Mouse (Mus musculus) liver, postnatal 0 days (tissue): ENCODE measurements around the gene Bpgm. TPM values are rescaled to one million over a fixed set of nuclear protein-coding genes. Genes with fewer than 3 reads are reported as not detected.
A peak's percentile ranks its signal among the peaks of the same experiment; 100 is the strongest.

Source experiments
- ATAC-seq: fragments of 200-750 bp; cut with Nextera tagmentation; 2 replicates; pipeline ENCODE4 v1.8.0; 2017; ENCODE audit warnings: mild to moderate bottlenecking, moderate library complexity
- DNase-seq: peaks from one replicate; pipeline ENCODE4 v3.0.0-alpha.2; 2016
- H3K27ac ChIP-seq: fragments of 300-500 bp; sonication (generic); 2 replicates; pipeline ENCODE4 v1.5.1; 2014; ENCODE audit warnings: antibody characterized with exemption, moderate library complexity, mild to moderate bottlenecking, low read depth
- H3K27me3 ChIP-seq: fragments of 300-500 bp; sonication (generic); 2 replicates; pipeline ENCODE4 v1.6.1; 2014; ENCODE audit warnings: low read length, control low read depth, mixed read lengths; ENCODE audit not compliant: insufficient read depth
- H3K36me3 ChIP-seq: fragments of 300-500 bp; sonication (generic); replicated peaks from 2 replicates; pipeline ENCODE4 v1.6.1; 2014; ENCODE audit warnings: mild to moderate bottlenecking, control low read depth, low read length, moderate library complexity, mixed read lengths; ENCODE audit not compliant: insufficient read depth
- H3K4me1 ChIP-seq: fragments of 300-500 bp; sonication (generic); 2 replicates; pipeline ENCODE4 v1.6.1; 2014; ENCODE audit warnings: antibody characterized with exemption, mild to moderate bottlenecking, control low read depth; ENCODE audit not compliant: insufficient read depth
- H3K4me2 ChIP-seq: fragments of 300-500 bp; sonication (generic); 2 replicates; pipeline ENCODE4 v1.6.1; 2014; ENCODE audit warnings: low read depth, mild to moderate bottlenecking, low read length, moderate library complexity, mixed read lengths
- H3K4me3 ChIP-seq: fragments of 300-500 bp; sonication (generic); 2 replicates; pipeline ENCODE4 v1.5.1; 2014; ENCODE audit warnings: low read depth, low read length
- H3K9ac ChIP-seq: fragments of 300-500 bp; sonication (generic); replicated peaks from 2 replicates; pipeline ENCODE4 v1.6.1; 2014; ENCODE audit warnings: mild to moderate bottlenecking, moderate library complexity
- H3K9me3 ChIP-seq: fragments of 300-500 bp; sonication (generic); 2 replicates; pipeline ENCODE4 v1.6.1; 2016; ENCODE audit warnings: mild to moderate bottlenecking, control low read depth, low read length, mixed read lengths
- CTCF ChIP-seq: sonication (generic); IDR thresholded peaks from 2 replicates; pipeline ENCODE4 v1.5.1; 2016; ENCODE audit warnings: antibody characterized with exemption, low read depth
- EP300 ChIP-seq: IDR thresholded peaks from 2 replicates; pipeline ENCODE4 v1.6.1; 2016; ENCODE audit warnings: antibody characterized with exemption, low read depth, mild to moderate bottlenecking
- WGBS: fragments of 180-500 bp; shearing (Covaris S2); extraction: QIAGEN DNeasy Blood & Tissue Kit; methylation state at CpG from one replicate; pipeline ENCODE4 v1.1.7; 2014; ENCODE audit not compliant: insufficient replicate concordance; 5-methylcytosine and 5-hydroxymethylcytosine counted together
- polyA plus RNA-seq: library from polyadenylated mRNA; unstranded; fragments of >200 nt; fragmentation: Nextera tagmentation; extraction: Ambion mirVana; gene quantifications from 2 replicates; pipeline ENCODE4 v1.2.1, GENCODE M21; 2015

Bpgm gene
- polyA plus RNA-seq, 1 experiment from 2014 or later = 85.5 TPM

DNA sequence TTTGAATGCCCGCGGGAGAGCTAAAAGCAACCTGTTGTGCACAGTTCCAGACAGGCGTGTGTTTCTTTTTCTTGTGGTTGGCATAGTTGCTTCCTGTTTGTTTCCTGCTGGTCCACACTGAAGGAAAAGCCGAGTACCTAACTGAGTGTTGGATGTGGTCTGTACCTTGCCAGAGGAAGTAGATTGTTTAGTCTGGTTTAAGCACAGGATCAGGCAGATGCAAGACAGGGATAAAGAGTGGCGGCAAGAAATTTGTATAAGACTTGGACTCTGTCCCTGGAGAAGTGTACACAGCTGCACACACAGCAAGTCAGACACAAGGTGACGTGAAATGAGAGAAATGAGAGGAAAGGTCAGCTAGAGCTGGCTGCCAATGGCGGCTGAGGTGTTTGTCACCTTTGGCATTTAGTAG is 19.1 kb downstream of the Bpgm start:
- no peaks in the 10 kb centered on the region for H3K9me3 ChIP-seq
- ATAC-seq = peak; percentile 94
- no peaks in the 10 kb centered on the region for H3K27me3 ChIP-seq
- H3K4me2 ChIP-seq = no peak overlapping the region
- TF ChIP-seq EP300 (no peak), CTCF (no peak)
- no peak overlapping the region for H3K9ac ChIP-seq
- 28% methylated on average over 7 of the region's 7 CpGs for WGBS
- peak overlapping the region; percentile 86 for H3K27ac ChIP-seq
- peaks cover 6% of the 10 kb centered on the region for H3K4me1 ChIP-seq
- H3K36me3 ChIP-seq = peaks cover 20% of the 10 kb centered on the region
- H3K4me3 ChIP-seq = no peak overlapping the region
- DNase-seq = peak; percentile 47

DNA sequence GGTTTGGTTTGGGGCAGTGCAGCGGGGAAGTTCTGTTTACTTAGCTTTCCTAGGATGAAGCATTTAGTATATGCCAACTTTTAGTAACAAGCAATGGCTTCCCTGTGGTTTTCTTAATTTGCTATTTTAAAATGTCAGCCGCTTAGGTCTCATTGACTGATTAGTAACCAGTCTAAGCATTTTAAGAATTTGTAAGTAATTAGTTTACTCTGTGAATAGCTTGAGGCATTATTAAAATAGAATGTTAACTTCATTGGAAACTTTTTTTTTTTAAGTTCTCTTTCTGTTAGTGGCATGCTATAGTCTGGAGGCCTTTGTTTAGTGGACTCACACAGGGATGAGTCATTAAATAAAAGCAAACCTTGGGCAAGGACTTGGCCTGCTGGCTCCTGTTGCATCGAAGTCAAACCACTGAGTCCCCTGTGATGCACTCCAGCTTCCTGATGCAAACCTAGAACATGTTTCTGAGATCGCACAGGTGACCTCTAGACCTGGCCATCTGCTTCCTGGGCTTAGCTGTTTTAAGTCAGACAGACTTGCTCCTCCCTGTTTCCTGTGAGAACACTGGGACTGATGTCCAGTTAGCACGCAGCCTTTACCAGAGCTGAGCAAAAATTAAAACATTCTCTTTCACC is 22.1 kb downstream of the Bpgm start:
- DNase-seq (no peak), ATAC-seq (no peak)
- no peak overlapping the region for H3K4me2 ChIP-seq
- H3K9me3 ChIP-seq = no peaks in the 10 kb centered on the region
- no peak overlapping the region for H3K27ac ChIP-seq
- peaks cover 6% of the 10 kb centered on the region for H3K4me1 ChIP-seq
- TF ChIP-seq CTCF (no peak), EP300 (no peak)
- H3K4me3 ChIP-seq = no peak overlapping the region
- no peaks in the 10 kb centered on the region for H3K27me3 ChIP-seq
- no peak overlapping the region for H3K9ac ChIP-seq
- H3K36me3 ChIP-seq = peaks cover 5% of the 10 kb centered on the region; the same call in 1 of the 2 replicates
- 72% methylated on average over 5 of the region's 5 CpGs for WGBS

DNA sequence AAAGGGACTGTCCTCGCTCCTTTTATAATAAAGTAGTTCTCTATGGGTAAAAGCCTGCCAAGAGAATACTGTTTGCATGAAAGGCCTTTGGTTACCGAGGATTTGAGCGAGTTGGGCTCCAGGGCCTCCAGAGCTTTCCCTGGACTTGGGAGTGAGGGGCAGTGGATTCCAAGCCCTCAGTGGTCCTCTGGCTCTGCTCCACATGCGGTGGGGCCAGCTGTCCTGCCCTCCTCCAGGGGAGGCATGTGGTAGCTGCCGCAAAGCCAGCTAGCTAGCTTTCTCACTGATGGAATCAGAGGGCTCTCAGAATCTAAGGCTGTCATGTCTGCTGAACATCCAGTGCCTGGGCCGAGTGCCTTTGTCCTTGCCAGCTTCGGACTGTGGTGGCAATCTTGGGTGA is 26.3 kb downstream of the Bpgm start:
- Histone ChIP-seq H3K36me3 (peaks cover 4% of the 10 kb centered on the region), H3K27me3 (no peaks in the 10 kb centered on the region), H3K9me3 (no peaks in the 10 kb centered on the region), H3K4me1 (peaks cover 4% of the 10 kb centered on the region), H3K27ac (no peak overlapping the region), H3K4me2 (no peak overlapping the region), H3K9ac (no peak overlapping the region), H3K4me3 (no peak overlapping the region)
- DNase-seq (no peak), ATAC-seq (no peak)
- 84% methylated on average over 7 of the region's 7 CpGs for WGBS
- no peak for TF ChIP-seq CTCF
- no peak for TF ChIP-seq EP300

GRCm38 (mm10) chr6:34505957-34506356 is 29.9 kb downstream of the Bpgm start:
- peaks cover 15% of the 10 kb centered on the region for H3K4me1 ChIP-seq
- no peak overlapping the region for H3K27ac ChIP-seq

DNA sequence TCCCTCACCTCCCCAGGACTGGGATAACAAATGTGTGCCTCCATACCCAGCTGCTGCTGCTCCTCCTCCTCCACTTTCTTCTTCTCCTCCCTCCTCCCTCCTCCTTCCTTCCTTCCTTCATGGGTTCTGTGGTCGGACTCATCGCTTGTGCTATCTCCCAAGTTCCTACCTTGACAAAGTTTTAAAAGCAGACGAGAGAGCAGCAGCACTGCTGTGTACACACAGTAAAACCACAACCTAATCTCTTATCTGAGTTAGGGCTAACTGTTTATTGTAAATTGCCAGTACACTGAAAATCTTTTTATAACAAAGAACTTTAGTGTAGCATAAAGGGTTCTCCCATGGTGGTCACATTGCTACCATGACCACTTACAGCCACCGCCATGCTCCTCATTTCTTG is 31.6 kb downstream of the Bpgm start:
- no peak overlapping the region for H3K4me3 ChIP-seq
- peak overlapping the region; percentile 40; the same call in 1 of the 2 replicates for H3K4me2 ChIP-seq
- H3K27ac ChIP-seq = 0 out of 2 replicates have a peak overlapping the region, but pooled peaks have one; percentile 30
- H3K9ac ChIP-seq = no peak overlapping the region
- WGBS = 50% methylated on average over 4 of the region's 4 CpGs
- TF ChIP-seq CTCF (no peak), EP300 (no peak)
- no peaks in the 10 kb centered on the region for H3K27me3 ChIP-seq
- no peaks in the 10 kb centered on the region for H3K9me3 ChIP-seq
- H3K36me3 ChIP-seq = peaks cover 4% of the 10 kb centered on the region
- DNase-seq = no peak
- peak; percentile 29; the same call in 1 of the 2 replicates for ATAC-seq
- H3K4me1 ChIP-seq = peaks cover 18% of the 10 kb centered on the region

More at GRCm38 (mm10) chr6:34505957-34506356, 29.9 kb downstream of the Bpgm start:
- Histone ChIP-seq H3K4me3 (no peak overlapping the region), H3K9me3 (no peaks in the 10 kb centered on the region), H3K27me3 (no peaks in the 10 kb centered on the region), H3K36me3 (peaks cover 4% of the 10 kb centered on the region), H3K9ac (no peak overlapping the region), H3K4me2 (no peak overlapping the region)
- 81% methylated on average over 11 of the region's 11 CpGs for WGBS
- DNase-seq (no peak), ATAC-seq (no peak)
- TF ChIP-seq CTCF (no peak), EP300 (no peak)

- 0 out of 2 replicates have a peak overlapping the region, but pooled peaks have one; percentile 30 for H3K27ac ChIP-seq
- no peaks in the 10 kb centered on the region for H3K9me3 ChIP-seq
- DNase-seq (no peak), ATAC-seq (peak; percentile 77)
- peak overlapping the region; percentile 40; the same call in 1 of the 2 replicates for H3K4me2 ChIP-seq
- H3K4me3 ChIP-seq = no peak overlapping the region
- H3K9ac ChIP-seq = no peak overlapping the region
- peaks cover 18% of the 10 kb centered on the region for H3K4me1 ChIP-seq
- peaks cover 4% of the 10 kb centered on the region for H3K36me3 ChIP-seq
- H3K27me3 ChIP-seq = no peaks in the 10 kb centered on the region
- TF ChIP-seq CTCF (no peak), EP300 (peak; percentile 92)
- 53% methylated on average over 4 of the region's 4 CpGs for WGBS
Measured at GRCm38 (mm10) chr6:34508016-34508415, 32.0 kb downstream of the Bpgm start.
